Mouse (Mus musculus): Measurements from ENCODE around the gene Pyroxd1. TPM values are rescaled to one million over a fixed set of nuclear protein-coding genes. Genes with fewer than 3 reads are reported as not detected.

Pyroxd1 gene
- polyA plus RNA-seq, 1 experiment from 2014 or later = 16.0 TPM

DNA sequence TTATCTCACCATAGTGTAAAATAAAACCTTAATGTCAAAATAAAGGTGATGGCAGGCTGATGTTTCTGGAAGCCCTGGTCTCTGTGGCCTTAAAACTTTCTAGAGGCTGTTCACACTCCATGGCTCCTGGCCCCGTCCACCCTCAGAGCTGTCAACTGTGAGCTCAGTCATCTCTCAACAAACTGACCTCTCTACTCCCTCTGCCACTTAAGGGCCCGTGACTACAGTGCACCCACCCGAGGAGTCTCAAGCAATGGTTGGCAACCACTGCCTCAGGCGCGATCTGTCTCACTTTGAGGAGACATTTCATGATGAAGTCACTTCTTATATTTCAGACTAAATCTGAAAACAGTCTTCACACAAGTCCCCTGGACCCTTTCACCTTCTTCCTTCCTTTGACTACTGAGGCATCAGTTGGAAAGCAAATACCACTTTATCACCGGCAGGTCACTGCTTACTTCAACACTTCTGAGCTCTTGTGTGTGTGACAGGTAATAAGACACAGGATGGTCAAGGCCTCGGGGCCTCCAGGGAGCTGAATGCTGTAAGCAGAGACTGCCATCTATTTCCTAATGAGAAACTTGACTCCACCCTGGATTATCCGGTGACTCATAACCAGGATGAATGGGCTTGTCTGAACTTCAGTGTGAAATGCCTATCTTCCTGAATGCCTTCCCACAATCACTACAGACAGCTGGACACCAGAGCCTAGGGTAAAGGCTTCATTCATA lies 20.5 kb downstream of the Pyroxd1 start:
- Histone ChIP-seq H3K4me2 (ENCODE audit: low read depth, severe bottlenecking) (no peak overlapping the region), H3K9ac (ENCODE audit: low read length) (no peak overlapping the region), H3K4me3 (ENCODE audit: low read depth, low read length) (no peak overlapping the region), H3K27ac (replicated peaks; ENCODE audit: low read depth, low read length) (no peak overlapping the region), H3K9me3 (ENCODE audit: control insufficient read depth, low read length) (no peaks in the 10 kb centered on the region), H3K27me3 (ENCODE audit: control insufficient read depth, insufficient read depth, low read length) (no peaks in the 10 kb centered on the region), H3K36me3 (ENCODE audit: control insufficient read depth, insufficient read depth, low read length) (no peaks in the 10 kb centered on the region), H3K4me1 (ENCODE audit: control insufficient read depth, insufficient read depth, low read length) (no peaks in the 10 kb centered on the region)
- 89% methylated on average over 8 of the region's 8 CpGs for WGBS
- ATAC-seq (ENCODE audit: insufficient number of reproducible peaks, low FRiP score, low TSS enrichment, low read depth) = no peak
- DNase-seq (ENCODE audit: low spot score) = no peak

GRCm38 (mm10) chr6:142366473-142367018 lies 21.1 kb downstream of the Pyroxd1 start:
- ATAC-seq (ENCODE audit: insufficient number of reproducible peaks, low FRiP score, low TSS enrichment, low read depth) (no peak), DNase-seq (ENCODE audit: low spot score) (no peak)
- Histone ChIP-seq H3K4me3 (ENCODE audit: low read depth, low read length) (no peak overlapping the region), H3K4me2 (ENCODE audit: low read depth, severe bottlenecking) (no peak overlapping the region), H3K27me3 (ENCODE audit: control insufficient read depth, insufficient read depth, low read length) (no peaks in the 10 kb centered on the region), H3K9ac (ENCODE audit: low read length) (no peak overlapping the region), H3K9me3 (ENCODE audit: control insufficient read depth, low read length) (no peaks in the 10 kb centered on the region), H3K4me1 (ENCODE audit: control insufficient read depth, insufficient read depth, low read length) (no peaks in the 10 kb centered on the region), H3K36me3 (ENCODE audit: control insufficient read depth, insufficient read depth, low read length) (no peaks in the 10 kb centered on the region), H3K27ac (replicated peaks; ENCODE audit: low read depth, low read length) (no peak overlapping the region)
- WGBS = 95% methylated on average over 10 of the region's 10 CpGs

DNA sequence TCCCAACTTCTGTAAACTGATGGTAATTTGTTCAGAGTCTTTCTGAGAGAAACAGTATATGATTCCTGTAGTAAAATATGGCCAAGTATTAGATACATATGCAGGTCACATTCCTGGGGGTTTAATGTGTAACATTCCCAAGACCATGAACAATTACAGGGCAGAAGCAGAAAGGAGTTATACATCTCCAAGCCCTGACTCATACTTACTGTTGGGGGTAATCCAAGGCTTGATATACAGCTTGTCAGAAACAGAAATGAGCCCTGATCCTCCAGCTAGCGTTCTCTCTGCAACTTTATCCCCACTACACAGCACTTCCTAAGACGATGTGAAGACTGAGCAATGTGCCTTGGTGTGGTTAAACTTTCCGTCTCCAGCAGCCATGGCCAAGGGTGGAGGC lies 22.1 kb downstream of the Pyroxd1 start:
- Histone ChIP-seq H3K27ac (replicated peaks; ENCODE audit: low read depth, low read length) (no peak overlapping the region), H3K36me3 (ENCODE audit: control insufficient read depth, insufficient read depth, low read length) (no peaks in the 10 kb centered on the region), H3K4me1 (ENCODE audit: control insufficient read depth, insufficient read depth, low read length) (no peaks in the 10 kb centered on the region), H3K9me3 (ENCODE audit: control insufficient read depth, low read length) (no peaks in the 10 kb centered on the region), H3K9ac (ENCODE audit: low read length) (no peak overlapping the region), H3K4me2 (ENCODE audit: low read depth, severe bottlenecking) (no peak overlapping the region), H3K4me3 (ENCODE audit: low read depth, low read length) (no peak overlapping the region), H3K27me3 (ENCODE audit: control insufficient read depth, insufficient read depth, low read length) (no peaks in the 10 kb centered on the region)
- DNase-seq (ENCODE audit: low spot score) = no peak
- no peak for ATAC-seq (ENCODE audit: insufficient number of reproducible peaks, low FRiP score, low TSS enrichment, low read depth)
- WGBS = 89% methylated on average over 3 of the region's 3 CpGs

- Histone ChIP-seq H3K9ac (ENCODE audit: low read length) (no peak overlapping the region), H3K4me3 (ENCODE audit: low read depth, low read length) (no peak overlapping the region), H3K36me3 (ENCODE audit: control insufficient read depth, insufficient read depth, low read length) (peaks cover 3% of the 10 kb centered on the region; the same call in 1 of the 2 replicates), H3K27ac (replicated peaks; ENCODE audit: low read depth, low read length) (no peak overlapping the region), H3K9me3 (ENCODE audit: control insufficient read depth, low read length) (no peaks in the 10 kb centered on the region), H3K4me2 (ENCODE audit: low read depth, severe bottlenecking) (no peak overlapping the region), H3K27me3 (ENCODE audit: control insufficient read depth, insufficient read depth, low read length) (no peaks in the 10 kb centered on the region), H3K4me1 (ENCODE audit: control insufficient read depth, insufficient read depth, low read length) (no peaks in the 10 kb centered on the region)
- no peak for ATAC-seq (ENCODE audit: insufficient number of reproducible peaks, low FRiP score, low TSS enrichment, low read depth)
- no peak for DNase-seq (ENCODE audit: low spot score)
- 89% methylated on average over 3 of the region's 3 CpGs for WGBS
Observed at GRCm38 (mm10) chr6:142369568-142369967, 24.1 kb downstream of the Pyroxd1 start.

DNA sequence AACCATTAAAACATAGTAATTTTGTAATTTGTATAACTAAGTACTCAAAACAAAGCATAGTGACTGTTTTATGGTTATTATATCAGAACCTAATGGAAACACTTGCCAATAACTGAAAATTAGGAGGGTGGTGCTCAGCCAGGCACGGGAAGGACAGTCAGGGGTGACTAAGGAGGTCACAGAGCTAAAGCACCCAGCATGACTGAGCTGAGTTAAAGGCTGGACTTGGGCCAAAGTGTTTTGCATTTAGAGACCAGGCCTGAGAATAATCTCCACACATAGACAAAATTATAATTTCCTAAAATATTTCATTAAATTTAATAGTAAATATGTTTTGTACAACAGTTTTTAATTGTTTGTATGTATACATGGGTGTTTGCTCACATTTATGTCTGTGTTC lies 31.6 kb downstream of the Pyroxd1 start:
- Histone ChIP-seq H3K9ac (ENCODE audit: low read length) (no peak overlapping the region), H3K4me3 (ENCODE audit: low read depth, low read length) (no peak overlapping the region), H3K27me3 (ENCODE audit: control insufficient read depth, insufficient read depth, low read length) (no peaks in the 10 kb centered on the region), H3K36me3 (ENCODE audit: control insufficient read depth, insufficient read depth, low read length) (peaks cover 7% of the 10 kb centered on the region; the same call in 1 of the 2 replicates), H3K9me3 (ENCODE audit: control insufficient read depth, low read length) (no peaks in the 10 kb centered on the region), H3K27ac (replicated peaks; ENCODE audit: low read depth, low read length) (no peak overlapping the region), H3K4me1 (ENCODE audit: control insufficient read depth, insufficient read depth, low read length) (no peaks in the 10 kb centered on the region), H3K4me2 (ENCODE audit: low read depth, severe bottlenecking) (no peak overlapping the region)
- ATAC-seq (ENCODE audit: insufficient number of reproducible peaks, low FRiP score, low TSS enrichment, low read depth) (no peak), DNase-seq (ENCODE audit: low spot score) (no peak)
- WGBS = 83% methylated on average over 1 of the region's 1 CpGs

GRCm38 (mm10) chr6:142378576-142379330 lies 33.3 kb downstream of the Pyroxd1 start:
- H3K36me3 ChIP-seq (ENCODE audit: control insufficient read depth, insufficient read depth, low read length) = peaks cover 7% of the 10 kb centered on the region; the same call in 1 of the 2 replicates
- H3K4me2 ChIP-seq (ENCODE audit: low read depth, severe bottlenecking) = no peak overlapping the region
- no peak overlapping the region for H3K9ac ChIP-seq (ENCODE audit: low read length)
- H3K27me3 ChIP-seq (ENCODE audit: control insufficient read depth, insufficient read depth, low read length) = no peaks in the 10 kb centered on the region
- WGBS = 86% methylated on average over 8 of the region's 8 CpGs
- DNase-seq (ENCODE audit: low spot score) (no peak), ATAC-seq (ENCODE audit: insufficient number of reproducible peaks, low FRiP score, low TSS enrichment, low read depth) (no peak)
- H3K9me3 ChIP-seq (ENCODE audit: control insufficient read depth, low read length) = no peaks in the 10 kb centered on the region
- H3K4me1 ChIP-seq (ENCODE audit: control insufficient read depth, insufficient read depth, low read length) = no peaks in the 10 kb centered on the region
- no peak overlapping the region for H3K4me3 ChIP-seq (ENCODE audit: low read depth, low read length)
- H3K27ac ChIP-seq (replicated peaks; ENCODE audit: low read depth, low read length) = no peak overlapping the region

- no peak overlapping the region for H3K27ac ChIP-seq (replicated peaks; ENCODE audit: low read depth, low read length)
- H3K27me3 ChIP-seq (ENCODE audit: control insufficient read depth, insufficient read depth, low read length) = no peaks in the 10 kb centered on the region
- no peak for DNase-seq (ENCODE audit: low spot score)
Observed at GRCm38 (mm10) chr6:142379961-142380360, 34.5 kb downstream of the Pyroxd1 start.

GRCm38 (mm10) chr6:142381615-142382014 lies 36.2 kb downstream of the Pyroxd1 start:
- Histone ChIP-seq H3K27me3 (ENCODE audit: control insufficient read depth, insufficient read depth, low read length) (no peaks in the 10 kb centered on the region), H3K4me1 (ENCODE audit: control insufficient read depth, insufficient read depth, low read length) (0 out of 2 replicates have a peak, but pooled peaks cover 3% of the 10 kb centered on the region), H3K9ac (ENCODE audit: low read length) (no peak overlapping the region), H3K4me2 (ENCODE audit: low read depth, severe bottlenecking) (no peak overlapping the region), H3K4me3 (ENCODE audit: low read depth, low read length) (no peak overlapping the region), H3K9me3 (ENCODE audit: control insufficient read depth, low read length) (no peaks in the 10 kb centered on the region), H3K27ac (replicated peaks; ENCODE audit: low read depth, low read length) (no peak overlapping the region), H3K36me3 (ENCODE audit: control insufficient read depth, insufficient read depth, low read length) (peaks cover under 1% of the 10 kb centered on the region; the same call in 1 of the 2 replicates)
- WGBS = 89% methylated on average over 7 of the region's 7 CpGs
- ATAC-seq (ENCODE audit: insufficient number of reproducible peaks, low FRiP score, low TSS enrichment, low read depth) (no peak), DNase-seq (ENCODE audit: low spot score) (no peak)

More at GRCm38 (mm10) chr6:142379961-142380360, 34.5 kb downstream of the Pyroxd1 start:
- H3K36me3 ChIP-seq (ENCODE audit: control insufficient read depth, insufficient read depth, low read length) = peaks cover 4% of the 10 kb centered on the region; the same call in 1 of the 2 replicates
- WGBS = 86% methylated on average over 6 of the region's 6 CpGs
- H3K4me2 ChIP-seq (ENCODE audit: low read depth, severe bottlenecking) = no peak overlapping the region
- H3K4me1 ChIP-seq (ENCODE audit: control insufficient read depth, insufficient read depth, low read length) = no peaks in the 10 kb centered on the region
- no peak overlapping the region for H3K4me3 ChIP-seq (ENCODE audit: low read depth, low read length)
- H3K9me3 ChIP-seq (ENCODE audit: control insufficient read depth, low read length) = no peaks in the 10 kb centered on the region
- no peak for ATAC-seq (ENCODE audit: insufficient number of reproducible peaks, low FRiP score, low TSS enrichment, low read depth)
- H3K9ac ChIP-seq (ENCODE audit: low read length) = no peak overlapping the region

Measured in limb, embryonic 11.5 days (tissue).